Mouse (Mus musculus): ENCODE measurements around the gene Hoxd9.

- no peak for TF ChIP-seq POLR2A (IDR thresholded peaks at IDR 0.05; ENCODE audit: borderline replicate concordance, low read depth, low read length)
- no peak for TF ChIP-seq CTCF (IDR thresholded peaks at IDR 0.05; ENCODE audit: low read depth, low read length)
Measured at GRCm38 (mm10) chr2:74728303-74728680, 30.8 kb downstream of the Hoxd9 start.
